Mouse (Mus musculus) E14TG2a.4 (cell line): ENCODE measurements around the gene Tldc2.

Experiments used
- CTCF ChIP-seq: conservative IDR thresholded peaks from 2 replicates; pipeline ENCODE4 v1.5.1; 2014; ENCODE audit warnings: low read length
- NANOG ChIP-seq: IDR thresholded peaks from 2 replicates; pipeline ENCODE4 v1.6.1; 2014; ENCODE audit warnings: borderline replicate concordance, low read length, mixed read lengths
- POU5F1 ChIP-seq: IDR thresholded peaks from 2 replicates; pipeline ENCODE4 v1.6.1; 2014; ENCODE audit warnings: low read length, borderline replicate concordance

DNA sequence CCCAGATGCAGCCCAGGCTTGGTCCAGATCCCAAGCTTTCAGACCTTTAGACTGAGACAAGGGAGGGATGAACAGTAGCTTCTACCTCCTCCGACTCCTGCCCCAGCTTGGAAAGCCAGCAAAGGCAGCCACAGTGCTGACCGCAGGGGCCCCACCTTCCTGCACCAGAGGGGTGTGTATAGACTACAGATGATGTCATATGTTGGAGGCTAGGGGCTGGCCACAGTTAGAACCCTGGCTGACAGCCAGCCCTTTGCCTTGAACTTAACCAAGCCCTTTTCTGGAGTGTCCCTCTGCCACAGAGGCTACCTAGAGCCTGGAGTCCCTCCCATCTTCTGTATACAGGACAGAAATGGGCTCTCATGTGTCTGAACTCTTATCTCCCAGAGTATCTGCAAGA, 15.3 kb upstream of the Tldc2 start:
- TF ChIP-seq CTCF = no peak
- TF ChIP-seq POU5F1 = no peak
- TF ChIP-seq NANOG = no peak
